In genomic region chr5:120664888-120665287, GRCm38 (mm10) we compare ENCODE assay signal across 1 mouse cellular context.
TF ChIP-seq lines count a peak whose summit lies in the region.

No protein-coding gene starts in this region.

TF ChIP-seq in MEL, 35 proteins besides CTCF, POLR2A, EP300 and RAD21:
- TF ChIP-seq KAT2A (conservative IDR thresholded peaks at IDR 0.05; ENCODE audit: low read depth, low read length) (no peak), MAZ (IDR thresholded peaks at IDR 0.05; ENCODE audit: low read depth, low read length) (no peak), USF1 (IDR thresholded peaks at IDR 0.05; ENCODE audit: low read depth, low read length) (no peak), MYC (IDR thresholded peaks at IDR 0.05; ENCODE audit: low read depth, low read length) (no peak), MAFK (IDR thresholded peaks at IDR 0.05; ENCODE audit: borderline replicate concordance, low read depth, low read length) (no peak), CHD1 (IDR thresholded peaks at IDR 0.05; ENCODE audit: low read depth, low read length) (no peak), HCFC1 (IDR thresholded peaks at IDR 0.05; ENCODE audit: low read depth, low read length) (no peak), CHD2 (IDR thresholded peaks at IDR 0.05; ENCODE audit: low read length) (no peak), ELF1 (IDR thresholded peaks at IDR 0.05; ENCODE audit: low read depth, low read length) (no peak), ZMIZ1 (IDR thresholded peaks at IDR 0.05; ENCODE audit: low read depth, low read length) (no peak), TCF12 (IDR thresholded peaks at IDR 0.05; ENCODE audit: low read depth, low read length) (no peak)
